Mouse (Mus musculus) liver, postnatal 0 days (tissue): Measurements from ENCODE around the gene Micu2.

Source experiments
- CTCF ChIP-seq: sonication (generic); IDR thresholded peaks from 2 replicates; pipeline ENCODE4 v1.5.1; 2016; ENCODE audit warnings: antibody characterized with exemption, low read depth
- EP300 ChIP-seq: IDR thresholded peaks from 2 replicates; pipeline ENCODE4 v1.6.1; 2016; ENCODE audit warnings: antibody characterized with exemption, low read depth, mild to moderate bottlenecking

GRCm38 (mm10) chr14:57981720-57982418 lies 17.2 kb downstream of the Micu2 start:
- TF ChIP-seq EP300 (no peak), CTCF (no peak)
